Mouse (Mus musculus) forebrain, embryonic 10.5 days (tissue): ENCODE data around the gene Hes2. TPM values are rescaled to one million over a fixed set of nuclear protein-coding genes. Genes with fewer than 3 reads are reported as not detected.

ENCODE experiments used
- DNase-seq: peaks from one replicate; pipeline ENCODE4 v3.0.0-alpha.2; 2017; ENCODE audit warnings: low spot score; ENCODE audit errors: extremely low spot score
- H3K27ac ChIP-seq: fragments of 300-500 bp; sonication (generic); 2 replicates; pipeline ENCODE4 v1.5.1; 2016; ENCODE audit warnings: mild to moderate bottlenecking
- H3K27me3 ChIP-seq: fragments of 300-500 bp; sonication (generic); 2 replicates; pipeline ENCODE4 v1.6.1; 2016; ENCODE audit warnings: mild to moderate bottlenecking; ENCODE audit not compliant: poor library complexity, severe bottlenecking
- H3K36me3 ChIP-seq: fragments of 300-500 bp; sonication (generic); replicated peaks from 2 replicates; pipeline ENCODE4 v1.6.1; 2016; ENCODE audit warnings: mild to moderate bottlenecking, moderate library complexity
- H3K4me1 ChIP-seq: fragments of 300-500 bp; sonication (generic); 2 replicates; pipeline ENCODE4 v1.6.1; 2016
- H3K4me3 ChIP-seq: fragments of 300-500 bp; sonication (generic); 2 replicates; pipeline ENCODE4 v1.5.1; 2016; ENCODE audit warnings: mild to moderate bottlenecking, moderate library complexity
- H3K9me3 ChIP-seq: fragments of 300-500 bp; sonication (generic); 2 replicates; pipeline ENCODE4 v1.6.1; 2016; ENCODE audit warnings: mild to moderate bottlenecking, moderate library complexity
- WGBS: fragments of 180-500 bp; shearing (Covaris S2); methylation state at CpG from one replicate; pipeline ENCODE4 v1.1.7; 2016; 5-methylcytosine and 5-hydroxymethylcytosine counted together
- polyA plus RNA-seq: library from polyadenylated mRNA; unstranded; fragments of >200 nt; fragmentation: Nextera tagmentation; extraction: Ambion mirVana; gene quantifications from 2 replicates; pipeline ENCODE4 v1.2.1, GENCODE M21; 2016

Hes2 gene
- polyA plus RNA-seq, 1 experiment from 2014 or later, result not detected

DNA sequence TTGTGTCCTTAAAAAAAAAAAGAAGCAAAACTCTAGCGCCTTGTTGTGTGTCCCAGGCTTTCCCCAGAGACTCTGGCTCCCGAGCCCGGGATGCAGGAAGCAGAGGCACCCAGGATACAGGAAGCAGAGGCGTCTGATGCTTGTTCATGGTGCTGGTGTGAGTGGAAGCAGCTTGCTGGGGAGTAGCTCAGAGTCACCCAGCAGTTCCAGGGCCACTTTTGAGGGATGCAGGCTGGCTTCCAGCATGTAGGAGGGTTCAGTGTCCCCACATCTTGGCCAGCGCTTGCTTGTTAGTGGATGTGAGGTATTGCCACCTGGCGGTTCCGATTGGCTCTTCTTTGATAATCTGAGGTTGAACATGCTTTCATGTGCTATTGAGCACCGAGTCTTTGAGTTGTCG, 28.5 kb downstream of the Hes2 start:
- H3K36me3 ChIP-seq, result peaks cover 19% of the 10 kb centered on the region
- 0 out of 2 replicates have a peak, but pooled peaks cover 3% of the 10 kb centered on the region for H3K27me3 ChIP-seq
- no peak overlapping the region for H3K27ac ChIP-seq
- WGBS, result 94% methylated on average over 9 of the region's 9 CpGs
- H3K4me3 ChIP-seq, result no peak overlapping the region
- H3K9me3 ChIP-seq, result no peaks in the 10 kb centered on the region
- DNase-seq, result no peak
- H3K4me1 ChIP-seq, result peaks cover 47% of the 10 kb centered on the region

DNA sequence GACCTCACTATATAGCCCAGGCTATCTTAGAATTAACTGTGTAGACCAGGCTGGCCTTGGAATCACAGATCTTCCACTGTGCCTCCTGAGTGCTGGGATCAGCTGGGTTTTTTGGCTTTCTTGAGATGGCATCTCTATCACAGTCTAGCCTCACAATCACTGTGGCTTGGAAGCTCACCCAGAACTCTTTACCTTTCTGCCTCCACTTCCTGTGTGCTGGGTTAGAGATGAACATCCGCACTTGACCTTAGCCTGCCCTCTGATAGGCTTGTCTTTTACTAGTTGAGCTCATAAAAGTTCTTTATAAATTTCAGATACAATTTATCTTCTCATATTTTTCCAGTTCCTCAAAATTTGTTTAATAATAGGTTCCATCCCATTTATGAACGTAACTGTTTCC, 30.0 kb downstream of the Hes2 start:
- Histone ChIP-seq H3K27me3 (0 out of 2 replicates have a peak, but pooled peaks cover 3% of the 10 kb centered on the region), H3K4me1 (peaks cover 58% of the 10 kb centered on the region), H3K4me3 (no peak overlapping the region), H3K9me3 (no peaks in the 10 kb centered on the region), H3K36me3 (peaks cover 10% of the 10 kb centered on the region; the same call in 1 of the 2 replicates), H3K27ac (no peak overlapping the region)
- 96% methylated on average over 2 of the region's 2 CpGs for WGBS
- no peak for DNase-seq

DNA sequence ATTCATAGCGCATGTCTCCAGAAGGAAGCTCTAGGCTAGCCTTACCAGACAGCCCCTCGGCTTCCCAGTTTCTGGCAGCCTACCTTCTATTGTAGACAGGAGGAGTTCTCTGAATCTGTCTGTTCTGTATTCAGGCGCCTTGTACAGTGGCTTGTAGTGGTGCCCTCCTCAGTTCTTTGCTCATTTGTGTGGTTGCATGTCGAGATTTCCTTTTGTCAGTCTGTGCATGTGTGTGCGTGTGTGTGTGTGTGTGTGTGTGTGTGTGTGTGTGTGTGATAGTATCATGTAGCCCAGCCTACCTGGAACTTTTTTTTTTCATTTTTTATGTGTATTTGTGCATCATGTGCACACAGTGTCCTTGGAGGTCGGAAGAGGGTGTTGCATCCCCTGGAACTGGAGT, 30.4 kb downstream of the Hes2 start:
- Histone ChIP-seq H3K4me3 (no peak overlapping the region), H3K36me3 (peaks cover 6% of the 10 kb centered on the region; the same call in 1 of the 2 replicates), H3K4me1 (peaks cover 58% of the 10 kb centered on the region), H3K27me3 (0 out of 2 replicates have a peak, but pooled peaks cover 3% of the 10 kb centered on the region), H3K27ac (no peak overlapping the region), H3K9me3 (no peaks in the 10 kb centered on the region)
- WGBS, result 90% methylated on average over 6 of the region's 6 CpGs
- no peak for DNase-seq

DNA sequence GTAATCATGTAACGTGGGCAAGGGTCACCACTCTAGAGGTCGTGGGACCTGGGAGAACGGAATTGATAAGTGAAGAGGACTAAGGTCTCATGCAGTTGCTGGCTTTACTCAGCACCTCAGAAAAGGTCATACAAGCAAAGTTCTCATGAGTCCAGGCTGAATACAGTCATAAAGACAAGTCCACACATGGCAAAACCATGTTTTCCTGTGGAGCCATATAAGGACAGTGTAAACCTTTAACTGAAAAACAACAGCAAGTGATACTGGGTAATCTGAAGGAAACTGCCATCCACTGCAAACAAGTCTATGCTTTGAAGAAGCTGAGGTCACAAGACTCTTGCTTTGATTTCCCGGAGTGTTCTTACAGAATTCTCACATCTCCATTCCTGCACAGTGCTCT, 31.0 kb downstream of the Hes2 start:
- no peak for DNase-seq
- Histone ChIP-seq H3K9me3 (no peaks in the 10 kb centered on the region), H3K4me1 (peaks cover 56% of the 10 kb centered on the region), H3K27me3 (0 out of 2 replicates have a peak, but pooled peaks cover 3% of the 10 kb centered on the region), H3K4me3 (no peak overlapping the region), H3K27ac (0 out of 2 replicates have a peak overlapping the region, but pooled peaks have one; percentile 31), H3K36me3 (peaks cover 6% of the 10 kb centered on the region; the same call in 1 of the 2 replicates)
- 93% methylated on average over 4 of the region's 4 CpGs for WGBS

DNA sequence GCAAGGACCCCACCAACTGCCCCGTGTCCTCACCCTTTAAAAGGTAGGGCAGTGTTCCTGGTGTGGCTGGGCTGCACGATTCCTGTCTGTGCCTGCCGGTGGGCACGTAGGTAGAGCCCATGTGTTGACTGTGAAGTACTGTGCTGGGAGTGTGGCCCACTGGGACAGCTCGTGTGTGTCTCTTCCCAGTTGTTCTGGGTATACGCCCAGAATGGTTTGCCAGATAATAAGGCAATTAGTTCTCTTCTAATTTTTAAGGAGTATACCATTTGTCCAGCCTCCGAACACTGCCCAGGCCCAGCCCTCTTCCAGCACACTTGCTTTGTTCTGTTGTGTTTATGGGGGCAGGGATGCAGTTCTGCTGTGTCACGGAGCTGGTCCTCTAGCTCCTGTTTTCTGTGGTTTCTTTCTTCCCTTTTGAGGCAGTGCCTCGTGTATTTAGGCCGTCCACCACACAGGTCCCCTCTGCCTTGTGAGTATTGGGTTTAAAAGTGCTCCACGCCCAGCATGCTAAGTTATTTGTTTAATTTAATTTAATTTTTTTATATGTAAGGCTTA, 31.5 kb downstream of the Hes2 start:
- Histone ChIP-seq H3K27me3 (0 out of 2 replicates have a peak, but pooled peaks cover 3% of the 10 kb centered on the region), H3K36me3 (peaks cover 6% of the 10 kb centered on the region; the same call in 1 of the 2 replicates), H3K27ac (no peak overlapping the region), H3K9me3 (no peaks in the 10 kb centered on the region), H3K4me1 (peaks cover 51% of the 10 kb centered on the region), H3K4me3 (no peak overlapping the region)
- DNase-seq, result no peak
- WGBS, result 78% methylated on average over 11 of the region's 11 CpGs

DNA sequence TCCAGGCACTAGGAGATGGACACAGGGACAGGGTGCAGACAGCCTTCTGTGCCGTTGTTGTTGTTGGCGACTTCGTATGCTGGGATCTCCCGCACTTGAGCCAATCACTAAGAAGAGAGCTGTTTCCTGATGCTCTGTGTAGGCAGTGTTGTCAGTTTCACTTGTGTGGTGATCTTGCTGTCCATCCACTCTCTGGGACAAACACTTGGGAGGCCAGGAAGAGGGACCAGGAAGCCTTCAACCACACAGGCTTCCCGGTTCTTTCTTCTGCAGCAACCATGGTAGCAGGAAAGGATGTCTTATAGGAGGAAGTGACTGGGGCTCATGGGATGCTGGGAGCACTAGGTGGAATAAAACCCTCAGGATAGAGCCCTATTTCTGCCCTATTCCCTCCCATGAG, 32.0 kb downstream of the Hes2 start:
- Histone ChIP-seq H3K36me3 (peaks cover 6% of the 10 kb centered on the region; the same call in 1 of the 2 replicates), H3K4me1 (peaks cover 46% of the 10 kb centered on the region), H3K9me3 (no peaks in the 10 kb centered on the region), H3K4me3 (no peak overlapping the region), H3K27ac (0 out of 2 replicates have a peak overlapping the region, but pooled peaks have one; percentile 7), H3K27me3 (0 out of 2 replicates have a peak, but pooled peaks cover 3% of the 10 kb centered on the region)
- no peak for DNase-seq
- WGBS, result 86% methylated on average over 5 of the region's 5 CpGs

DNA sequence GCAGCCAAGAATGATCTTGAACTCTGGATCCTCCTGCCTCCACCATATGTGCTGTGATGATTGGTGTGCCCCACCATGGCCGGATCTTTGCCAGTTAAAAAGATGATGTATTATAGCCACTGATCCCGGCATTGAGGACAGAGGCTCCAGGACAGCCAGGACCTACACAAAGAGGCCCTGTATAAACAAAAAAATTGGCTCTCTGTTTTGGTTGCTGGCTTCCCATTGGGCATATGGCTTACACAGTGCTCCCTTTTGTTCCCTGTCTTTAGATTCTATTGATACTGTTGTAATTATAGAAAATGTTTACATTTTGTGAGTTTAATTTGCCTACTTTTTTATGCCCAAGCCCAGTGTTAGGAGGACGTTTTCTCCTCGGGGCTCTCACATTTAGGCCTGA, 33.9 kb downstream of the Hes2 start:
- no peak for DNase-seq
- Histone ChIP-seq H3K27me3 (no peaks in the 10 kb centered on the region), H3K9me3 (no peaks in the 10 kb centered on the region), H3K4me3 (no peak overlapping the region), H3K27ac (0 out of 2 replicates have a peak overlapping the region, but pooled peaks have one; percentile 20), H3K36me3 (peaks cover 5% of the 10 kb centered on the region; the same call in 1 of the 2 replicates), H3K4me1 (peaks cover 30% of the 10 kb centered on the region)
- 55% methylated on average over 4 of the region's 4 CpGs for WGBS

DNA sequence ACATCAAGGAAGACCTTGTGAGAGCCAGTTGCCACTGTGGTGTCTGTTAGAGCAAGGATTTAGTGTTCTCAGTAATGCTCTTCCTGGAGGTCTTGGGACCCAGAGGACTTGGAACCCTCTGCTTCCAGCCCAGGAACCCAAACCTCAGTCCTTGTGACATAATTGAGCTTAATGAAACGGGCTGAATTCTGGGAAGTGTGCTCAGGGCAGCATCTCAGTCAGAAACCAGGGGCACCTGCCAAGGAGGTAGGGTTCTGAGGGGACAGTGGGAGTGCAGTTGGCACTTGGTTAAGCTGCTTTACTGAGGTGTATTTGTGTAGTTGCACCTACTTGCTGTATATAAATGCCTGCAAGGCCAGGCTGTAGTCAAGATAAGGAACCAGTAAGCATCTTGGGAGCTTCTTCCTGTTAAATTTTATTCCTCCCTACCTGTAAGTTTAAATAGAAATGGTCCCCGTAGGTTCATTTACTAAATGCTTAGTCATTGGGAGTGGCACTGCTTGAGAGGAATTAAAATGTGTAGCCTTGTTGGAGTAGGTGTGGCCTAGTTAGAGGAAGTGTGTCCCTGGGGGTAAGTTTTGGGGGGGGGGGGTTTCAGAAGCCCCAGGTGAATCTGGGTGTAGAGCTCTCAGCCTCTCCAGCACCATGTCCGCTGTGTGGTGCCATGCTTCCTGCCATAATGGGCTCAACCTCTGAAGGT, 36.0 kb downstream of the Hes2 start:
- H3K27ac ChIP-seq, result no peak overlapping the region
- H3K4me1 ChIP-seq, result peaks cover 27% of the 10 kb centered on the region
- H3K9me3 ChIP-seq, result no peaks in the 10 kb centered on the region
- WGBS, result 85% methylated on average over 3 of the region's 3 CpGs
- H3K27me3 ChIP-seq, result no peaks in the 10 kb centered on the region
- H3K4me3 ChIP-seq, result no peak overlapping the region
- DNase-seq, result no peak
- no peaks in the 10 kb centered on the region; the same call in 1 of the 2 replicates for H3K36me3 ChIP-seq

DNA sequence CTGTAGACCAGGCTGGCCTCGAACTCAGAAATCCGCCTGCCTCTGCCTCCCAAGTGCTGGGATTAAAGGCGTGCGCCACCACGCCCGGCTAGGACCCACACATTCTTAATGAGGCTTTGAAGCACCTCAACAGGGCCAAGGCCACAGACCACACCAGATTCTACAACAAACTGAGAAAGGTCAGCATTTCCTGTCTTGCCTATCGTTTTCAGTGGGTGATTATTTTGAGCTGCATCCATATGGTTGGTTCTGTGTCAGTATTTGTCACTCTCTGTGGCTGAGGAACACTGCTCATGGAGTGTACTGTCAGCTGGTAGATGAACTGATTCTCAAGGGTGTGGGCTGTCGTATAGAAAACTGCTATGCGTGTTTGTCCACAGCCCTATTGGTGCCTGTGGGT, 37.6 kb downstream of the Hes2 start:
- no peak for DNase-seq
- H3K9me3 ChIP-seq, result no peaks in the 10 kb centered on the region
- 93% methylated on average over 9 of the region's 9 CpGs for WGBS

DNA sequence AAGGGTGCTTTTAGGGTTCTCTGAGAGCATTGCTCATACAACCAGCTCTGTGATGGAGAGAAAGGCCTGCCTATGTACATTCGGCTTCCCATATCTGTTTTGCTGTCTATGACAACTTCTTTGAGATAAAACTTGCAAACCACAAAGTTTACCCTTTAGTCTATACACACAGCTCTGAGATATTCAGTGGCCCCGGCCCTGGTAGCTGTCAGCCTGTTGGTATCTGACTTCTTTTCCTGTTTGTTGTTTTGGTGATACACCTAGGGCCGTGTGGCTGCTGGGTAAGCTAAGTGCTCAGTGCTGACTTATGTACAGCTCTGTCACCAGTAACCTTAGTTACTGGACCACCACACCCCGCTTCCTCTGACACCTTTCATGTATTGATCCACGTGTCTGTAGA, 38.9 kb downstream of the Hes2 start:
- Histone ChIP-seq H3K27me3 (no peaks in the 10 kb centered on the region), H3K36me3 (no peaks in the 10 kb centered on the region; the same call in 1 of the 2 replicates), H3K27ac (no peak overlapping the region), H3K4me3 (no peak overlapping the region), H3K9me3 (no peaks in the 10 kb centered on the region), H3K4me1 (peaks cover 18% of the 10 kb centered on the region)
- DNase-seq, result no peak
- WGBS, result 83% methylated on average over 5 of the region's 5 CpGs

More for the DNA sequence above, 37.6 kb downstream of the Hes2 start:
- no peak overlapping the region for H3K27ac ChIP-seq
- no peak overlapping the region for H3K4me3 ChIP-seq
- H3K36me3 ChIP-seq, result no peaks in the 10 kb centered on the region; the same call in 1 of the 2 replicates
- H3K4me1 ChIP-seq, result peaks cover 15% of the 10 kb centered on the region
- H3K27me3 ChIP-seq, result no peaks in the 10 kb centered on the region

DNA sequence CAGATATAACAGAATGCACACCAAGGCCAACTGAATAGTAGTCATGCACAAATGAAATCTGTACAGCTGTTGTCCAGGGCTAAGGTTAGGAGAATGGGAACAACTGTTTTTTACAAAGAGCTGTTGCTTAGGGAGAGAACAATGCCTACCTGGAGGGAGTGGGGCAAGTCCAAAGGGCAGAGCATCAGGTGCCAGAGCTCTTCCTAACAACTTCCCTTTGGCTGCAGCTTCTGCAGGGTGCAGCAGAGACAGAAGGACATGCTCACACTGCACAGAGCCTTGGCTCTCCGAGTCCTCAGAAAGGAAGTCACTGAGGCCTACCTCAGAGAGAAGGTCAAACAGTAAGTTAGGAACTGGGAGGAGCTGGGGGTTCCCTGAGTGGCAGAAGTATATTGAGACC, 41.0 kb downstream of the Hes2 start:
- peaks cover 18% of the 10 kb centered on the region for H3K4me1 ChIP-seq
- no peaks in the 10 kb centered on the region for H3K27me3 ChIP-seq
- no peak for DNase-seq
- H3K4me3 ChIP-seq, result no peak overlapping the region
- no peak overlapping the region for H3K27ac ChIP-seq
- H3K36me3 ChIP-seq, result no peaks in the 10 kb centered on the region; the same call in 1 of the 2 replicates
- 94% methylated on average over 1 of the region's 1 CpGs for WGBS
- H3K9me3 ChIP-seq, result no peaks in the 10 kb centered on the region

DNA sequence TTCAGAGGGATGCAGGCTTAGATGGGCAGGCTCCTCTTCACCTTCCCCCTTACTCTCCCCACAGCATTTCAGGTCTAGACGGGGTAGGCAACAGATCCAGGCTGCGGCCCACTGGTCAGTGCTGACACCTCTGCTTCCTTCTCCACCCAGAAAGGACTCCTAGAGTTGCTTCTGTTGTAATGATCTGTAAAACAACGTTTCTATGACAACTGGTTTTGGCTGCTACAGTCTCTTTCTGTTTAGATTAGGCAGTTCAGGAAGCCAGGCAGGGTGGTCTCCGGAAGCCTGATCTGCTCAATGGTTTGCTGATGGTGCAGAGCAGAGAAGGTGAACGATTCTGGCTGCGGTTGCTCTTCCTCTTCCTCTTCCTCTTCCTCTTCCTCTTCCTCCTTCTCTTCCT, 42.8 kb downstream of the Hes2 start:
- H3K9me3 ChIP-seq, result no peaks in the 10 kb centered on the region
- WGBS, result 86% methylated on average over 6 of the region's 6 CpGs
- DNase-seq, result no peak
- no peaks in the 10 kb centered on the region for H3K36me3 ChIP-seq
- no peak overlapping the region for H3K4me3 ChIP-seq
- H3K4me1 ChIP-seq, result peaks cover 21% of the 10 kb centered on the region
- no peak overlapping the region for H3K27ac ChIP-seq
- H3K27me3 ChIP-seq, result no peaks in the 10 kb centered on the region

DNA sequence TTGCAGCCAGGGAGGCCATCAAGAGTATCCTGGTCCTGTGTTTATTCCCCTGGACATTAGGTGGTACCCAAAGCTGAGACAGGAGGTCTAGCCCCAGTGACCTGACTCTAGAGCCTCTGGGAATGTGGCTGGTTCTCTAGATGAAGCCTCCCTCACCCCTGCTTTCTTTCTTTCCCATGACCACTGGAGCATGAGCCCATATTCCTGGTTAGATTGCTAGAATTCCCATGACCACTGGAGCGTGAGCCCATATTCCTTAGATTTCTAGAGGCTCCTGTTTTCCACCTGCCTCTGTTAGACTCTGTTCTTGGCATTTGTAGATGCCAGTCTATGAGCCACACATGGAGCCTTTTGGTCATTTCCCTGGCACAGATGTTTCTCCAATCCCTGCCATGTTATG, 43.8 kb downstream of the Hes2 start:
- 90% methylated on average over 1 of the region's 1 CpGs for WGBS
- H3K9me3 ChIP-seq, result no peaks in the 10 kb centered on the region
- no peak overlapping the region for H3K4me3 ChIP-seq
- H3K27me3 ChIP-seq, result no peaks in the 10 kb centered on the region
- no peak overlapping the region for H3K27ac ChIP-seq
- DNase-seq, result no peak
- peaks cover 21% of the 10 kb centered on the region for H3K4me1 ChIP-seq
- no peaks in the 10 kb centered on the region for H3K36me3 ChIP-seq
